Comparison of ENCODE assay signal across 7 mouse cellular contexts in the genomic region with DNA sequence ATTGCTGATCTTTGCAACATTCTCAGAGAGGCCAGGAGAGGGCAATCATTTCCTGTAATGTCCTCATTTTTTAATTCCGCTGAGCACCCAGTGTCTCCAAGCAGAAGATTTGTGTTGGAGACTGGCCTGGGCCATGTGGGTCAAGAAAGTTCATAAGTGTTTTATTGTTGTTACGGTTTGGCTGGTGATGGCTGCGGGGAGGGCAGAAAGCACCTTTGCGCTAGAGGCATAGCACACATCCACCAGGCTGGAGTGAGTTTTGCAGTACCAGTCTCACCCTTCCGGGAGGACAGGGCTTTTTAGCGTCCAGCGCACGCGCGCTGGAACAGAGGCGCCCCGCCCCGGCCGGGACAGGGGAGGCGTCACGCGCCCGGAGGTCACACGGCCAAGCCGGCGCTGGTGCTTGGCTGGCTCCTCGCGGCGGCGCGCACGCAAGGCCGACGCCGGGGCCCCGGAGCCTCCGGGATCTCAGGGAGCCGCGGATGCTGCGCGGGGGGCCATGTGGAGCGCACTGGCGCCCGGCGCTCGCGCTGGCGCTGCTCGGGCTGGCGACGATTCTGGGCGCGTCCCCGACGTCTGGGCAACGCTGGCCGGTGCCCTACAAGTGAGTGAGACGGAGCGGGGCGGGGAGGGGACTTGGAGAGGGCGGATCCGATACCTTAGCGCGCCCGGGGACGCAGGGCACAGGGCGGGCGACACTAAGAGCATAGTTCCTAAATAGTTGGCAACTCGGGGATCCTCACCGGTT. TPM values are rescaled to one million over a fixed set of nuclear protein-coding genes. Genes with fewer than 3 reads are reported as not detected.
A peak's percentile ranks its signal among the peaks of the same experiment; 100 is the strongest.
DNase-seq lines count a peak whose midpoint lies in the region; ATAC-seq and TF ChIP-seq lines count a peak whose summit lies in the region.

Gene Cln5, plus strand, starts transcription at position 353 of the 748 bp plus-strand sequence.

- peak within 1 kb of the TSS; percentile 64 for H3K4me3 ChIP-seq in embryonic facial prominence, embryonic 12.5 days
- peak within 1 kb of the TSS; percentile 73 for H3K4me3 ChIP-seq in kidney, adult 2 months (ENCODE audit: insufficient read depth, low read depth, low read length)
- H3K4me3 ChIP-seq in limb, embryonic 12.5 days (replicated peaks), result peak within 1 kb of the TSS; percentile 67
- H3K4me3 ChIP-seq in midbrain, embryonic 15.5 days, result peak within 1 kb of the TSS; percentile 75
- H3K4me3 ChIP-seq in spleen, adult 2 months (ENCODE audit: extremely low read depth, insufficient read depth, insufficient read length), result peak within 1 kb of the TSS; percentile 72

- peak; percentile 73 for TF ChIP-seq POLR2A in kidney, adult 2 months (IDR thresholded peaks at IDR 0.05; ENCODE audit: low read depth, low read length)
- peak; percentile 91 for TF ChIP-seq POLR2A in spleen, adult 2 months (IDR thresholded peaks at IDR 0.05; ENCODE audit: low read depth, low read length)

- peak; percentile 98 for ATAC-seq in embryonic facial prominence, embryonic 12.5 days (ENCODE audit: insufficient number of reproducible peaks, insufficient read depth, low FRiP score, low TSS enrichment)
- peak; percentile 96 for ATAC-seq in limb, embryonic 12.5 days (ENCODE audit: insufficient number of reproducible peaks, insufficient read depth, low FRiP score, low TSS enrichment, low read depth)
- peak; percentile 97 for ATAC-seq in midbrain, embryonic 15.5 days (replicated peaks)

- peak; percentile 97 for DNase-seq in adrenal gland, postnatal 25 days
- DNase-seq in heart, adult 18-20 months, result peak; percentile 96 to 97
- DNase-seq in kidney, adult 2 months, result peak; percentile 97
- DNase-seq in spleen, adult 2 months (ENCODE audit: low read depth in 1 of 2, low spot score in 2 of 2), result peak; percentile 91 to 94

- H3K4me1 ChIP-seq in embryonic facial prominence, embryonic 12.5 days, result peaks cover 10% of the 10 kb centered on the region; the same call in 1 of the 2 replicates
- H3K4me1 ChIP-seq in kidney, adult 2 months (ENCODE audit: control insufficient read depth, insufficient read depth, low read length), result peaks cover 8% of the 10 kb centered on the region; the same call in 1 of the 2 replicates
- H3K4me1 ChIP-seq in limb, embryonic 12.5 days (replicated peaks), result peaks cover 2% of the 10 kb centered on the region; the same call in 1 of the 2 replicates
- H3K4me1 ChIP-seq in midbrain, embryonic 15.5 days, result peaks cover 12% of the 10 kb centered on the region
- no peaks in the 10 kb centered on the region; the same call in 1 of the 2 replicates for H3K4me1 ChIP-seq in spleen, adult 2 months (ENCODE audit: control insufficient read depth, insufficient read depth, insufficient read length)

- peak within 1 kb of the TSS; percentile 81 for H3K27ac ChIP-seq in embryonic facial prominence, embryonic 12.5 days
- peak within 1 kb of the TSS; percentile 75 for H3K27ac ChIP-seq in kidney, adult 2 months (ENCODE audit: insufficient read depth, low read depth, low read length)
- peak within 1 kb of the TSS; percentile 86 for H3K27ac ChIP-seq in limb, embryonic 12.5 days
- H3K27ac ChIP-seq in midbrain, embryonic 15.5 days, result peak within 1 kb of the TSS; percentile 84
- H3K27ac ChIP-seq in spleen, adult 2 months (ENCODE audit: insufficient read depth, low read length), result peak within 1 kb of the TSS; percentile 91

- H3K4me2 ChIP-seq in embryonic facial prominence, embryonic 12.5 days (replicated peaks), result peak within 1 kb of the TSS; percentile 91
- peak within 1 kb of the TSS; percentile 87 for H3K4me2 ChIP-seq in limb, embryonic 12.5 days
- H3K4me2 ChIP-seq in midbrain, embryonic 15.5 days, result peak within 1 kb of the TSS; percentile 69

- under 1% methylated on average over 65 of the region's 65 CpGs for WGBS in embryonic facial prominence, embryonic 12.5 days
- WGBS in kidney, adult 2 months, result under 1% methylated on average over 65 of the region's 65 CpGs
- WGBS in limb, embryonic 12.5 days, result under 1% methylated on average over 65 of the region's 65 CpGs
- under 1% methylated on average over 65 of the region's 65 CpGs for WGBS in midbrain, embryonic 15.5 days
- whole genome bisulfite sequencing in spleen, adult 2 months, result 1% methylated on average over 65 of the region's 65 CpGs

- TF ChIP-seq CTCF in kidney, adult 2 months (conservative IDR thresholded peaks at IDR 0.05; ENCODE audit: insufficient read depth, insufficient read length, low read depth, low read length), result peak; percentile 28
- no peak for TF ChIP-seq CTCF in spleen, adult 2 months (IDR thresholded peaks at IDR 0.05; ENCODE audit: extremely low read depth, insufficient read depth, insufficient read length, insufficient replicate concordance)

- H3K27me3 ChIP-seq in embryonic facial prominence, embryonic 12.5 days, result no peaks in the 10 kb centered on the region
- no peaks in the 10 kb centered on the region for H3K27me3 ChIP-seq in kidney, adult 2 months (replicated peaks; ENCODE audit: control insufficient read depth, insufficient read depth, low read length)
- no peaks in the 10 kb centered on the region for H3K27me3 ChIP-seq in limb, embryonic 12.5 days
- no peaks in the 10 kb centered on the region for H3K27me3 ChIP-seq in midbrain, embryonic 15.5 days (replicated peaks)
- H3K27me3 ChIP-seq in spleen, adult 2 months (ENCODE audit: control insufficient read depth, insufficient read depth, low read length), result no peaks in the 10 kb centered on the region

- peak within 1 kb of the TSS; percentile 79 for H3K9ac ChIP-seq in embryonic facial prominence, embryonic 12.5 days
- peak within 1 kb of the TSS; percentile 76 for H3K9ac ChIP-seq in limb, embryonic 12.5 days (replicated peaks)
- H3K9ac ChIP-seq in midbrain, embryonic 15.5 days, result peak within 1 kb of the TSS; percentile 65

- H3K36me3 ChIP-seq in embryonic facial prominence, embryonic 12.5 days, result peaks cover 16% of the 10 kb centered on the region
- H3K36me3 ChIP-seq in kidney, adult 2 months (ENCODE audit: control insufficient read depth, insufficient read depth, low read length), result no peaks in the 10 kb centered on the region; the same call in 1 of the 2 replicates
- peaks cover 27% of the 10 kb centered on the region; the same call in 1 of the 2 replicates for H3K36me3 ChIP-seq in limb, embryonic 12.5 days
- H3K36me3 ChIP-seq in midbrain, embryonic 15.5 days (replicated peaks), result no peaks in the 10 kb centered on the region
- H3K36me3 ChIP-seq in spleen, adult 2 months (ENCODE audit: control insufficient read depth, insufficient read depth, low read length), result peaks cover 9% of the 10 kb centered on the region; the same call in 1 of the 2 replicates

- H3K9me3 ChIP-seq in embryonic facial prominence, embryonic 12.5 days, result no peaks in the 10 kb centered on the region
- no peaks in the 10 kb centered on the region for H3K9me3 ChIP-seq in limb, embryonic 12.5 days
- H3K9me3 ChIP-seq in midbrain, embryonic 15.5 days, result no peaks in the 10 kb centered on the region

RNA-seq across cellular contexts. Expression of gene Cln5, which starts in this region (rescaled TPM):
- 32.4 and 32.8 TPM in 2 replicates for total RNA-seq in adrenal gland, postnatal 25 days (2021)
- 27.0 and 30.1 TPM in 2 replicates for polyA plus RNA-seq in embryonic facial prominence, embryonic 12.5 days (2016; fragmentation: Nextera tagmentation; extraction: Ambion mirVana)
- 10 to 100 TPM; 20.0 to 21.3 TPM for total RNA-seq in heart, adult 18-20 months (2021)
- polyA plus RNA-seq in kidney, adult 2 months (2012; rRNA removed), result 24.9 and 26.5 TPM in 2 replicates
- 28.2 and 31.1 TPM in 2 replicates for polyA plus RNA-seq in limb, embryonic 12.5 days (2016; fragmentation: Nextera tagmentation; extraction: Ambion mirVana)
- 11.6 and 12.1 TPM in 2 replicates for polyA plus RNA-seq in midbrain, embryonic 15.5 days (2015; fragmentation: Nextera tagmentation; extraction: Ambion mirVana)
- polyA plus RNA-seq in spleen, adult 2 months (2012; rRNA removed), result 11.9 and 19.7 TPM in 2 replicates

Comparison
In these comparisons a context has a peak if more than half of its experiments do, and no peak if none do; other contexts are left out.
1. Peak in every context shown above with its lines: DNase-seq, ATAC-seq, H3K4me3 ChIP-seq and H3K27ac ChIP-seq.